Mouse (Mus musculus) layer of hippocampus, adult 2 months (tissue): ENCODE data around the gene Ugt1a9. TPM values are rescaled to one million over a fixed set of nuclear protein-coding genes. Genes with fewer than 3 reads are reported as not detected.
"Not testable (repeated sequence)": the region's sequence is repeated elsewhere in the genome, so short reads cannot be mapped to it uniquely, and the experiment has no call there.

Source experiments
- DNase-seq, 2 experiments: peaks; one replicate each; pipeline ENCODE4 v3.0.0; 2022; ENCODE audit warnings: low spot score in 2 of 2
- H3K27ac ChIP-seq: fragments of 200-600 bp; 2 replicates; pipeline ENCODE4 v1.8.1; 2022
- H3K4me3 ChIP-seq: fragments of 200-600 bp; 2 replicates; pipeline ENCODE4 v1.8.1; 2022; ENCODE audit warnings: mild to moderate bottlenecking
- CTCF ChIP-seq: fragments of 200-600 bp; conservative IDR thresholded peaks from 2 replicates; pipeline ENCODE4 v1.8.1; 2022; ENCODE audit warnings: antibody characterized with exemption, mild to moderate bottlenecking, moderate library complexity
- total RNA-seq, 2 experiments: library from RNA; stranded (reverse); gene quantifications; 2 replicates each; pipeline ENCODE4 v1.2.3; 2021

Gene Ugt1a9
- total RNA-seq, 2 experiments from 2014 or later, result not detected

DNA sequence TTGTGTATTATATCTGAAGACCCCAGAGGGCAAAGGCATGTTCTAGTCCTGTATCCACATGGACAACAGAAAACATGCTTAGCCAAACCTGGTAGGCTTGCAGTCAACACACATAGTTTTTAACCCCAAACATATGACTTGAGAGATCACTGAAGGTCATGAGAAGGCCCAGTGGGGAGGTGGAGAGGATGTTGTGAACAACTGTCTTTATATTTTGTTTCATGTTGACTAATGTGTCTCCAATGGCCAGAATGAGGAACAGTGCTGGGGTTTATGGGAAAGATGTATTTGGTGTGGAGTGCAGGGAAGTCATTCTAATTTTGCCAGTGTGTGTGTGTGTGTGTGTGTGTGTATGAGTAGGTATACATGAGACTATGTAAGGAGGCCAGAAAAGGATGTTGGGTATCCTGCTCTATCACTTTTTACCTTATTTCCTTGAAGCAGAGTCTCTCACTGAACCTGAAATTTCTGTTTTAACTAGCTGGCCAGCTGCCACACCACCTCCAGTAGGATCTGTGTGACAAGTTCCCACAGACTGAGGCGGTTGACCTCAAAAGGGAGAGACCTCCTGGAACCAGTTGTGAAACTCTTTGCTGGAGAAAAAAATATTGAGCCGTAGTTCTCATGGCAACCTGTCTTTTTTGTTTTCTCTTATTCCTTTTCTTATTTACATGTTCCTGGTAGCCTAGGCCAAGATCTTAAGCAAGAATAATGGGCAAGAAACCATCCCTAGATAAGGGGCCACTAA is 153.6 kb downstream of the Ugt1a9 start:
- no peak for DNase-seq
- no peak for TF ChIP-seq CTCF
- Histone ChIP-seq H3K27ac (no peak overlapping the region), H3K4me3 (no peak overlapping the region)

DNA sequence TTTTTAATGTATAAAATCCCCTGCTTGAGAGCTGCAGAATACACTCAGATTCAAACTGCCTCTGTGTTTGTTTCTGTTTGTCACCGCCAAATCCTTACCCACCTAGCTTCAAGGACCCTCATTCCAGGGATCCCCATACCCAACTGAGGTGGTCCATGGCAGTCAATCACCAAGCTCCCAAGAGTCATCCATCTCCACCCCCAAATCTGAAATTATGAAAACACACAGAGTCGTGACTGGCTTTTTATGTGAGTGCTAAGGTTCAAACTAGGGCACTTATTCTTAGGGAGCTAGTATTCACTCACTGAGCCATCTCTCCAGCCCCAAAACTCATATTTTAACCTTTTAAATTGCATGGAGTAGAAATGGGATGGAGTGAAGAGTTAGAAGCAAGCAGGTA is 154.7 kb downstream of the Ugt1a9 start:
- H3K27ac ChIP-seq, H3K4me3 ChIP-seq, DNase-seq: not testable (repeated sequence)

DNA sequence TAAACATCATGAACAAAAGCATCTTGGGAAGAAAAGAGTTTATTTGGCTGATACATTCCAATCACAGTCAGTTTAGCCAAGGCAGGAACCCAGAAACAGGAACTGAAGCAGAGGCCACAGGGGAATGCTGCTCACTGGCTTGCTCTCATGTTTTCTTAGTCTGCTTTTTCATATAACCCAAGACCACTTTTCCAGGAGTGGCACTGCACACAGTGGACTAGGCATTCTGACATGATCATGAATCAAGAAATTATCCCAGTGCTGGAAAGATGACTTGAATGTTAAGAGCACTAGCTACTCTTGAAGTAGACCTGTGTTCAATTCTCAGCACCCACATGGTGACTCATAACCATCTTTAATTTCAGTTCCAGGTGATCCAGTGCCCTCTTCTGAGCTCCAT is 155.1 kb downstream of the Ugt1a9 start:
- H3K27ac ChIP-seq, result no peak overlapping the region
- no peak overlapping the region for H3K4me3 ChIP-seq
- no peak for DNase-seq
- no peak for TF ChIP-seq CTCF

DNA sequence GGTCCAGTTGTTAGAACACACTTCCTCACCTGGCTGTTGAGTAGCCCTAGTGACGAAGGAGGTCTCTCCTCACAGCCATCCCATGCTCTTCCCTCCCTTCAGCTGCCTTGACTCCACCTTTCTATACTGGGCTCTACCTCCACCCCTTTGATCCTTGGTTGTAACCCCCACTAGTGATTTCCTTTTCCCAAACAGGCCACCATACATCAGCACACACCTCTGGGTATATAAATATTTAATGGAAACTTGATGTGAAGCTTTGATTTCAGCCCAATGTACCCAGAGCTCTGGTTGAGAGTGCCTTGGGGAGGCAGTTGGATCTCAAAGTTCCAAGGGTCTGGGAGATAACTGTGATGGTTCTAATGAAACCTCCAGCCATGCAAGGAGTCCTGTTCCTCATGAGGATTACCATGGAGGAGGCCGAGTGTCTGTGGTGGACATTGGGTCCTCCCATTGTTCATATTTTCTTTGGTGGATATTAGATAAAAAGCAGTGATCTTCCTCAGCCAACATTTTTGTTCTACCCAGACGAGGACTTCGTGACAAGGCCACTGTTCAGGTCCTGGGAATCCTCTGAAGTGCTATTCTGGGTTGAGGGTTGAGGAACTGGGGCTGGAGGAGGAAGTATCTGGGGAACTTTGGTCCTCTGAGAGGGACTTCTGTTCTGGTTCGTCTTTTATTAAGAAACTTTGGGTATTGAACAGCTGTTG is 156.2 kb downstream of the Ugt1a9 start, which contains the start of gene Mroh2a:
Mroh2a (plus strand) TSS at position 317 of the 710 bp plus-strand sequence.
- no peak for TF ChIP-seq CTCF
- DNase-seq, result no peak
- Histone ChIP-seq H3K4me3 (no peak within 1 kb of the TSS), H3K27ac (no peak within 1 kb of the TSS)

DNA sequence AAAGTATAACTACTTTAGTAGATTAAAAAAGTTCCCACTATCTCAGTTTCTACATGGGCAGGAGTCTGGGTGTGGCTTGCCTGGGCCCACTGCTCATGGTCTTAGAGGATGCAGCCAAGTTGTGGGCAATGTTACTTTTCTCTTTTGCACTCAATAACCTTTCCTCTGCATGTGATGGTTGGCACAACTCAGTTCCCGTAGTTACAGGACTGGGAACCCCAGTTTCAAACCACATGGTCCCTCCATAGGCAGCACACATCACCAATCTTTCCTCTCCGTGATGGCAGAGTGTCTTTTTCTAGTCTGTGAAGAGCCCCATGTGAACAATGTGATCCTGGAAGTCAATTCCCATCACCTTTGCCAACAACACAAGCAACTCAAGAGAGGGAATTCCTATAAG is 156.9 kb downstream of the Ugt1a9 start:
- no peak for DNase-seq
- no peak overlapping the region for H3K27ac ChIP-seq
- H3K4me3 ChIP-seq, result no peak overlapping the region
- TF ChIP-seq CTCF, result no peak

DNA sequence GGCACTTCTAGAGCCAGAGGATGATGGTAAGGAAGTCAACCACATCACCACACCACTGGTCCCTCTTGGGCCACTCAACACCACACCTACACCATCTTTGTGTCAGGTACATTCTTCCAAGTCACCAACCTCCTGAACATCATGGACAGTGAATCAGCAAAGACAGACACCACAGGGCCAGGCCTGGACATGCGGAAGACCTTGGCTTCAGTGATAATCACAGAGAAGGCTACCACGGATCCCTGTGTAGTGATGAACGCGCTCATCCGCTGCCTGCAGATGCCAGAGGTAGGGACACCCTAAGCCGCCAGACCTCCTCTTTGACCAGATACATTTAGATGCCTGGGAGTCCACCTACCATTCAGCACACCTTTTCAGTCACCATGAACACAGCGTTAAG is 157.5 kb downstream of the Ugt1a9 start:
- Histone ChIP-seq H3K27ac (no peak overlapping the region), H3K4me3 (no peak overlapping the region)
- no peak for TF ChIP-seq CTCF
- no peak for DNase-seq

DNA sequence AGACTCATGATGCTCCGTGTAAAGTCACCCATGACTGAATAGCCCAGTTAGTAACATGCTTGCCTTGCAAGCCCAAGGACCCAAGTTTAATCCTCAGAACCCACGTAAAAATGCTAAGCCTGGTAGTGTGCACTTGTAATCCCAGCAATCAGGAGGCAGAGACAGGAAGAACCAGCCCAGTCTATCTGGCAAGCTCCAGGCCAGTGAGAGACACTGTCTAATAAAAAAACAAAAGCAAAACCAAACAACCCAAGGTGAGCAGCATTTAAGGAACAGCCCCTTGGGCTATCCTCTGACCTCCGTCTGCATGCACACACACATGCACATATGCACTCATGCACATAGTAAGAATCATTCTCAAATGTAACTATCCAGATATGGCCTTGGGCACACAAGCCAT is 159.0 kb downstream of the Ugt1a9 start:
- no peak for TF ChIP-seq CTCF
- DNase-seq, result no peak
- H3K4me3 ChIP-seq, result no peak overlapping the region
- no peak overlapping the region for H3K27ac ChIP-seq

DNA sequence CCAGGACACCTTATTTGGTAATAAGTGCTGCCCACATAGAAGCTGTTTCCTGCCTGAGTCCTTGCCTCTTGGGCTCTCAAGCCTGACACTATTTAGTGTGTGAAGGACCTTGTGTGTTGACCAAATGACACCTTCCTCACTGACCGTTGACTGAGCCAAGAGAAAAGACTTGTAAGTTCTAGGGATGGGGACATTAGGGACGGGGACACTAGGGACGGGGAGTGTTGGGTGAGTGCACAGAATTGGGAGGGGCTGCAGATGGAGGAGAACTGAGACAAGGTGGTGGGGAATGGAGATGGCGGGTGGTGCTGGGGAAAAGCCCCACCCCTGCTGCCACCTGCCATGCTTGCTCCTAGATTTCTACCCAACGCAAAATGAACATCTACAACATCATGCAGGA is 159.4 kb downstream of the Ugt1a9 start:
- Histone ChIP-seq H3K4me3 (no peak overlapping the region), H3K27ac (no peak overlapping the region)
- no peak for DNase-seq
- no peak for TF ChIP-seq CTCF

DNA sequence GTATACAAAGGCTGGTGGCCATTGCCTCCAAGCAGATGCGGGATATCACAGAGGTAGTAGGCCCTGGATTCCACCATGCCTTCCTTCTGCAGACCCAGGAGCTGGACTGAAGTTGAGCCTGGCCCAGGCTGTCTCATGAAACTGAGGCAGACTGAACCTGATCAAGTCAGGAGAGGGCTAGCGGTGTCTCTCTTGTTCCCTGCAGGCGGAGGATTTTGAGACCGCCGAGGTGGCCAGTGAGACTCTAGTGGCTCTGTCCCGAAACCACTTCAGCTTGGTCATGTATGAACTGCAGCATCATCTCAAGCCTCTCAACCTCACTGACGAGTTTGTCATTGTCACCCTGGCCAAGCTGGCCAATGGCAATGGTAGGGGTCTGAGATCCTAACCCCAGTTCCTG is 159.8 kb downstream of the Ugt1a9 start:
- Histone ChIP-seq H3K4me3 (no peak overlapping the region), H3K27ac (no peak overlapping the region)
- DNase-seq, result no peak
- TF ChIP-seq CTCF, result no peak

DNA sequence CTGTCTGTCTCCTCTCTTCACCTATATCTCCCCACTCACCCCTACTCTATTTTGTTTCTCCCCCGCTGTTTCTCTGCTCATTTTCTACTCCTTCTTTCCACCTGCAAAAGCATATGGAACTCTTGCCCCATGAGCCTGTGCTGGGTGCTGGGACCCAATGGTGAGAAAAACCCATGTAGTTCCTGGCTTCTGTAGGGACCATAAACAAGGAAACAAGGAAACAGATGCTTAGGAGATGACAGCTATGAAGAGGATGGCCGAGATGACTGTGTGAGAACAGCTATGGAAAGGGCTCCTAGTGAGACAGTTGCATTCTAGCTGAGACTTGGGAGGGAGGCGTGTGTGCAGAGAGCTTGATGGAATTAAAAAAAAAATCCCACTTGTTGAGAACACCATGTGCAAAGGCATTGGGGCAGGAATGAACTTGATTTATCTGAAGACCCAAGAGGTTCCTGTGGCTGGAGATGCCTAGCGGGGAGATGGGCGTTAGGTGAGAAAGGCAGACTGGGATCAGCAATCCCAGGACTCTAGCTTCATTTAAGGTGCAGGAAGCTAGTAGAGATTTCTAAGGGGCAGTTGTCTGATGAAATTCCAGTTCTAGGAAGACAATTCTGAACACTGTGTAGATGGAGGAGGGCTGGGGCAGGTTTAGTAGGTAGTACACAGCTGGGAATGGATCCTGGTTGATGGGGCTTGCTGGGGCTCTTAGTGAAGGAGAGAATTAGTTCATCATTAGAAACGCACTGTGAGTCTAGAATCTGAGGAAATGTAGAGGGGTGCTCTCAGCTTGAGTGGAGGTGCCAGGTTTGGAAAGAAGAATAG is 160.6 kb downstream of the Ugt1a9 start:
- H3K4me3 ChIP-seq, result no peak overlapping the region
- no peak for TF ChIP-seq CTCF
- DNase-seq, result no peak
- no peak overlapping the region for H3K27ac ChIP-seq

DNA sequence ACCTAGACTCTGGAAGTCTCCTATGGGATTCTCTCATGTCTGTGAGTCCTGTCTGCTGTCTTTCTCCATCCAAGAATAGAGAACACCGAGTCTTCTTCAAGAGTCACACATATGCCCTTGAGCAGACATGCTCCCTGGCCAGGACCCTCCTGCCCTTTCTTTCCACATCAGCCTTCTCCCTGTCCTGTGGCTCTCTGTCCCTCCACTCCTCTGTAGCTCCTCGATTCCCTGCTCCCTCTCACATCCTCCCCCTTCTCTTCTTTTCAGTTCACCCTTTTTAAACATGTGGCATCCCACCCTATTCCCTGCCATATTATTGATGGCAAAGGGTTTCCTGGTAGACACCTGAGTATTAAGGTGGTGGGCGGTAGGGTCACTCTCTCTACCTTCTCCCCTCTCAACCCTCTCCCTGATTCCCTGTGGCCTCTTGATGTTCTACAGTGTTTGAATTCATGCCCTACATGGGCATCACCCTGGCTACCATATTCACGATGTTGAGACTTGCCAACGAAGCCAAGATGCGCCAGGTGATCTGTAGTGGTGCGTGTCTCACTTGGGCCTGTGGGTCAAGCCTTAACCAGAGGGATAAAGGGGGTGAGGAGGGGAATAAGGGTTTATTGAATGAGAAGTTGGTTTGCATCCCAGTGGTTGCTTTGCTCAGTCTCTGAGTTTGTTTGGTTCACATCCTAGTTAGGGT is 161.4 kb downstream of the Ugt1a9 start:
- Histone ChIP-seq H3K4me3 (no peak overlapping the region), H3K27ac (no peak overlapping the region)
- no peak for DNase-seq
- TF ChIP-seq CTCF, result no peak

DNA sequence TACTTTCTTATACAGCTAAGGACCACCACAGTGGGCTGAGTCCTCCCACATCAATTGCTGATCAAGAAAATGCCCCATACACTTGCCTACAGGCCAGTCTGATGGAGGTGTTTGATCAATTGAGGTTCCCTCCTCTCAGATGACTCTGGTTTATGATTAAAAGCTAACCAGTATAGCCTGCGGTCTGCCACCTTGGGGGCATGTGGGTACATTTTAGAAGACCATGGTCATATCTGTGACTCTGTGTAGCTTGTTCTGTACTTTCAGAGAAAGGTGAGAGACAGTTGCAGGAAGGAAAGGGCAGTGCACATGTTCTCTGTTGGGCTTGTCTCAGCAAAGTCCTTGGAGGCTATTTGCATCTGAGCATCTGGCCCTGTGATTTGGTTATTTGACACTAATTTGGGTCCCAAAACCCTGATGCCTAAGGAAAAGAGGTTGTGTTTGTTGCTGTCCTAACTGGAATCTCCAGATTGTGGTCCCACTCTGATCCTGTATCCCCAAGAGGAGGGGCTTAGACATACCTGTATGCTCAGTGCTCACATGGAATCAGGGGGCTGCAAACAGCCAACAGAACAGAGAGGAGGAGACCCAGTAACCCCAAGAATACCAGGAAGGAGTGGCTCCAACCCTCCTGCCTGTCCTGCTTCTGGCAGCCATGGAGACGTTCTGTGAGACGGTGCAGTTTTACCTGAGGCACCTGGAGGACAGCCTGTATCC is 162.2 kb downstream of the Ugt1a9 start:
- Histone ChIP-seq H3K4me3 (no peak overlapping the region), H3K27ac (no peak overlapping the region)
- DNase-seq, result no peak
- TF ChIP-seq CTCF, result no peak
